Mouse (Mus musculus) neural tube, embryonic 14.5 days (tissue): ENCODE results near the gene Rhno1. TPM values are rescaled to one million over a fixed set of nuclear protein-coding genes. Genes with fewer than 3 reads are reported as not detected.
"Not testable (repeated sequence)": the region's sequence is repeated elsewhere in the genome, so short reads cannot be mapped to it uniquely, and the experiment has no call there.

ENCODE experiments used
- ATAC-seq: fragments of 200-750 bp; cut with Nextera tagmentation; 2 replicates; pipeline ENCODE4 v1.8.0; 2017; ENCODE audit warnings: low read depth, mild to moderate bottlenecking, moderate TSS enrichment, moderate library complexity
- H3K27ac ChIP-seq: fragments of 300-500 bp; sonication (generic); 2 replicates; pipeline ENCODE4 v1.5.1; 2014; ENCODE audit warnings: low read depth, mild to moderate bottlenecking, control low read depth, low read length, moderate library complexity, mixed read lengths
- H3K27me3 ChIP-seq: fragments of 300-500 bp; sonication (generic); 2 replicates; pipeline ENCODE4 v1.6.1; 2014; ENCODE audit warnings: low read length; ENCODE audit not compliant: control insufficient read depth, insufficient read depth
- H3K36me3 ChIP-seq: fragments of 300-500 bp; sonication (generic); 2 replicates; pipeline ENCODE4 v1.6.1; 2014; ENCODE audit warnings: low read length, mixed read lengths; ENCODE audit not compliant: control insufficient read depth, insufficient read depth
- H3K4me1 ChIP-seq: fragments of 300-500 bp; sonication (generic); 2 replicates; pipeline ENCODE4 v1.6.1; 2014; ENCODE audit warnings: low read length; ENCODE audit not compliant: control insufficient read depth, insufficient read depth
- H3K4me2 ChIP-seq: fragments of 300-500 bp; sonication (generic); 2 replicates; pipeline ENCODE4 v1.6.1; 2014; ENCODE audit warnings: mild to moderate bottlenecking, low read depth, low read length, control low read depth
- H3K4me3 ChIP-seq: fragments of 300-500 bp; sonication (generic); 2 replicates; pipeline ENCODE4 v1.5.1; 2014; ENCODE audit warnings: low read depth, low read length, control low read depth, mixed read lengths
- H3K9ac ChIP-seq: fragments of 300-500 bp; sonication (generic); replicated peaks from 2 replicates; pipeline ENCODE4 v1.6.1; 2014; ENCODE audit warnings: low read depth, mild to moderate bottlenecking, control low read depth, low read length, mixed read lengths
- H3K9me3 ChIP-seq: fragments of 300-500 bp; sonication (generic); 2 replicates; pipeline ENCODE4 v1.6.1; 2016; ENCODE audit warnings: low read length; ENCODE audit not compliant: control insufficient read depth
- WGBS: fragments of 180-500 bp; shearing (Covaris S2); extraction: QIAGEN DNeasy Blood & Tissue Kit; methylation state at CpG from one replicate; pipeline ENCODE4 v1.1.7; 2014; 5-methylcytosine and 5-hydroxymethylcytosine counted together
- polyA plus RNA-seq: library from polyadenylated mRNA; unstranded; fragments of >200 nt; fragmentation: Nextera tagmentation; extraction: Ambion mirVana; gene quantifications from 2 replicates; pipeline ENCODE4 v1.2.1, GENCODE M21; 2014

The Rhno1 gene
- polyA plus RNA-seq, 1 experiment from 2014 or later: 76.0 TPM

- no peak overlapping the region for H3K4me2 ChIP-seq
- H3K27me3 ChIP-seq: no peaks in the 10 kb centered on the region
- H3K4me3 ChIP-seq: no peak overlapping the region
- 68% methylated on average over 1 of the region's 1 CpGs for WGBS
- ATAC-seq: no peak
- no peaks in the 10 kb centered on the region for H3K4me1 ChIP-seq
- no peak overlapping the region for H3K27ac ChIP-seq
- H3K9me3 ChIP-seq: no peaks in the 10 kb centered on the region
- no peaks in the 10 kb centered on the region for H3K36me3 ChIP-seq
- H3K9ac ChIP-seq: no peak overlapping the region
These were observed 28.0 kb upstream of the Rhno1 start for GRCm38 (mm10) chr6:128390683-128391082.

DNA sequence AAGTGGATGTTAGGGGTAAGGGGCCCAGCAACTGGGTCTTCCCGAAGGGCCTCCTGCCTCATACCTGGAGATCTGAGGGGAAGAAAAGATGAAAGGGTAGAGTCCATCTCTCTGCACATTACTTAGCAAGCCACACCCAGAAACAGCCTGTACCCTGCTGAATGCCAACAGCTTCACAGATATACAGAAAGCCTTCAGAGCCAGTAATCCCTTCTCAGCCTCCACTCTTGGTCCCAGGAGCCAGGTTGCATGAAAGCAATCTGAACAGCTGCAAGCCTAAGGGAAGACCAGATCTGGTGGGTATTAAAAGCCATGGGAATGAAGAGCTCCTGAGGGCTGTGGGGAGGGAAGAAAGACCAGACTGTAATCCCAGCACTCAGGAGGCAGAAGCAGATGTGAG is 26.5 kb upstream of the Rhno1 start:
- 90% methylated on average over 1 of the region's 1 CpGs for WGBS
- no peaks in the 10 kb centered on the region for H3K36me3 ChIP-seq
- no peak for ATAC-seq
- no peak overlapping the region for H3K4me3 ChIP-seq
- H3K9ac ChIP-seq: no peak overlapping the region
- H3K9me3 ChIP-seq: no peaks in the 10 kb centered on the region
- no peaks in the 10 kb centered on the region for H3K27me3 ChIP-seq
- H3K4me1 ChIP-seq: no peaks in the 10 kb centered on the region
- no peak overlapping the region for H3K4me2 ChIP-seq
- H3K27ac ChIP-seq: no peak overlapping the region

GRCm38 (mm10) chr6:128385026-128385425 is 22.3 kb upstream of the Rhno1 start:
- Histone ChIP-seq H3K36me3 (no peaks in the 10 kb centered on the region), H3K27ac (no peak overlapping the region), H3K4me1 (no peaks in the 10 kb centered on the region), H3K9me3 (no peaks in the 10 kb centered on the region), H3K4me2 (no peak overlapping the region), H3K9ac (no peak overlapping the region), H3K4me3 (no peak overlapping the region), H3K27me3 (no peaks in the 10 kb centered on the region)
- 82% methylated on average over 1 of the region's 1 CpGs for whole genome bisulfite sequencing
- no peak for ATAC-seq

GRCm38 (mm10) chr6:128383752-128384151 is 21.0 kb upstream of the Rhno1 start:
- Histone ChIP-seq H3K4me2 (no peak overlapping the region), H3K9ac (no peak overlapping the region), H3K4me3 (no peak overlapping the region), H3K36me3 (no peaks in the 10 kb centered on the region), H3K27ac (no peak overlapping the region), H3K4me1 (no peaks in the 10 kb centered on the region), H3K9me3 (no peaks in the 10 kb centered on the region), H3K27me3 (no peaks in the 10 kb centered on the region)
- ATAC-seq: no peak
- WGBS: 76% methylated on average over 7 of the region's 7 CpGs

DNA sequence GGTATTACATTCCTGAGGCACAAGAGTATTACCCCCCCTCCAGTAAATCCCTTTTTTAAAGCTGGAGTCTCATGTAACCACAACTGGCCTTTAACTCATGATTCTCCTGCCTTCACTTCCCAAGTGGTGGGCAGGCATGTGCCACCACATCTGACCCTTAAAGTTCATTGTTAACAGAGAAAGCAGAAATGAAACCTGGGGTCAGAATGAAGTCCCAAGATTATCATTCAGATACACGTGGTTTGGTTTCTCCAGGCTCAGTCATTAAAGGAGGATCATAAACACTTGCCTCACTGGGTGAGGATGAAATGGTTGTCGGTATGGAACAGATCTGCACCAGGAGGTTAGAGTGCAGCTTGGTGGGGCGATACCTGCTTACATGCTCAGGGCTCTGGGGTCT is 18.5 kb upstream of the Rhno1 start:
- ATAC-seq: no peak
- no peaks in the 10 kb centered on the region for H3K27me3 ChIP-seq
- H3K4me2 ChIP-seq: no peak overlapping the region
- H3K4me3 ChIP-seq: no peak overlapping the region
- H3K9ac ChIP-seq: no peak overlapping the region
- WGBS: 71% methylated on average over 3 of the region's 3 CpGs
- H3K4me1 ChIP-seq: no peaks in the 10 kb centered on the region
- no peaks in the 10 kb centered on the region for H3K36me3 ChIP-seq
- no peaks in the 10 kb centered on the region for H3K9me3 ChIP-seq
- no peak overlapping the region for H3K27ac ChIP-seq

GRCm38 (mm10) chr6:128380594-128381167 is 18.0 kb upstream of the Rhno1 start:
- not testable (repeated sequence) for H3K27me3 ChIP-seq, H3K9me3 ChIP-seq, H3K4me2 ChIP-seq, H3K4me1 ChIP-seq, H3K4me3 ChIP-seq, ATAC-seq, H3K36me3 ChIP-seq, H3K9ac ChIP-seq, H3K27ac ChIP-seq
- WGBS: 86% methylated on average over 1 of the region's 1 CpGs

DNA sequence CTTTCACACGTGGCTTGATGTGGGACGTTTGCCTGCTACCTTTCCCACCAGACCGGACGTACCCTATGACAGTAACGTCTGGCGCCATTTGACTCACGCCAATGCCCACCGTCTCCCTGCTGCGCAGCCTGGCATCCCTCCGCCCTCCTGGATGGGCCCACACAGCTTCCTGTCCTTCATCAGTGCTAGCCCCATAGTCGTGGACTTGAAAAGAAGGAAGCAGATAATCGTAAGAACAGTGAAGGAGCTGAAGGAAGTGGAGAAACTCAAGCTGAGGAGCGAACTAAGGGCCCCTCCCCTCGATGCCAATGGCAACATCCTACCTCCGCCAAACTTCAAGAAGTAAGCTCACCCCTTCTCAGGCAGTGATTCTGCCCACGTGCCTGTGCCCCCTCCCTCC is 16.9 kb upstream of the Rhno1 start:
- Histone ChIP-seq H3K27ac (no peak overlapping the region), H3K9ac (no peak overlapping the region), H3K4me2 (no peak overlapping the region), H3K27me3 (no peaks in the 10 kb centered on the region), H3K4me1 (no peaks in the 10 kb centered on the region), H3K4me3 (no peak overlapping the region), H3K9me3 (no peaks in the 10 kb centered on the region), H3K36me3 (no peaks in the 10 kb centered on the region)
- ATAC-seq: no peak
- 89% methylated on average over 16 of the region's 16 CpGs for WGBS

GRCm38 (mm10) chr6:128376371-128377085 is 13.8 kb upstream of the Rhno1 start:
- ATAC-seq: no peak
- Histone ChIP-seq H3K9me3 (no peaks in the 10 kb centered on the region), H3K27me3 (no peaks in the 10 kb centered on the region), H3K4me3 (no peak overlapping the region), H3K4me2 (no peak overlapping the region), H3K4me1 (no peaks in the 10 kb centered on the region), H3K27ac (no peak overlapping the region), H3K9ac (no peak overlapping the region), H3K36me3 (no peaks in the 10 kb centered on the region)
- WGBS: 92% methylated on average over 17 of the region's 17 CpGs

DNA sequence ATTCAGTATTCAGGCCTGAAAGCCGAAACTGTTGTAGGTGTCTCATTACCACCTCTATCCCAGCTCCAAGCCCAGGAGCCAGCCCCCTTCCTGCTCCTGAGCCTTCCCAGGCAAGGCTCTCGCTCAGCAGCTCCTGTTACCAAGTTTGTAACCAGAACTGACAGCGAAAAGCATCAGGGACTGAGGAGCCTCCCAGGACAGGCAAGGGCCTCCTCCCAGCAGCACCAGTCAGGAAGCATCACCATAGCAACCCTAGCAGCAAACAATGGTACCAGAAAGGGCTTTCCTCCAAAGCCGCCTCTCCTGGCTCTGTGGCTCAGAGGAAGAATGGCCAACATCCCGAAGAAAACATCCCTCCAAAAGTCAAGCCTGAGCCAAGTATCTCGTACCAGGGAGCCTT is 12.5 kb upstream of the Rhno1 start, which contains the start of the genes Tex52 and Gm44596:
Tex52 (plus strand) TSS at position 265 of the 400 bp plus-strand sequence.
Gm44596 (plus strand) TSS at position 312 of the 400 bp plus-strand sequence.
- ATAC-seq: peak; percentile 63; the same call in 1 of the 2 replicates
- H3K36me3 ChIP-seq: no peaks in the 10 kb centered on the region
- no peak within 1 kb of the TSS for H3K4me2 ChIP-seq
- no peak within 1 kb of the TSS for H3K4me3 ChIP-seq
- no peaks in the 10 kb centered on the region for H3K9me3 ChIP-seq
- 30% methylated on average over 6 of the region's 6 CpGs for WGBS
- H3K4me1 ChIP-seq: no peaks in the 10 kb centered on the region
- no peak within 1 kb of the TSS for H3K27ac ChIP-seq
- H3K27me3 ChIP-seq: no peaks in the 10 kb centered on the region
- H3K9ac ChIP-seq: no peak within 1 kb of the TSS
